Mouse (Mus musculus) NIH3T3 (cell line): ENCODE results near the gene Gfod2.

Source experiments
- DNase-seq: peaks from one replicate; pipeline ENCODE4 v3.0.0-alpha.2; 2012; ENCODE audit warnings: low read depth

The Gfod2 gene

DNA sequence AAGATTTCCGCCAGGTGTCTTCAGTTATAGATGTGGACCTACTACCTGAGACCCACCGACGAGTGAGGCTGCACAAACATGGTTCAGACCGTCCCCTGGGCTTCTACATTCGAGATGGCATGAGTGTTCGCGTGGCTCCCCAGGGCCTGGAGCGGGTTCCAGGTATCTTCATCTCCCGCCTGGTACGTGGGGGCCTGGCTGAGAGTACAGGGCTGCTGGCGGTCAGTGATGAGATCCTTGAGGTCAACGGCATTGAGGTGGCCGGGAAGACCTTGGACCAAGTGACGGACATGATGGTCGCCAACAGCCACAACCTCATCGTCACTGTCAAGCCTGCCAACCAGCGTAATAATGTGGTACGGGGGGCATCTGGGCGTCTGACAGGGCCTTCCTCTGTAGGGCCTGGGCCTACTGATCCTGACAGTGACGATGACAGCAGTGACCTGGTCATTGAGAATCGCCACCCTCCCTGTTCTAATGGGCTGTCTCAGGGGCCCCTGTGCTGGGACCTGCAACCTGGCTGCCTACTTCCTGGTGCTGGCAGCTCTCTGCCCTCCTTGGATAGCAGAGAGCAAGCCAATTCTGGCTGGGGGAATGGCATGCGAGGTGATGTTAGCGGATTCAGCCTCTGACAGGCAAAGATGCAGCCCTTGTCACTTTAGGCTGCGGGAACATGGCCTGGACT lies 55.6 kb downstream of the Gfod2 start:
- no peak for DNase-seq

DNA sequence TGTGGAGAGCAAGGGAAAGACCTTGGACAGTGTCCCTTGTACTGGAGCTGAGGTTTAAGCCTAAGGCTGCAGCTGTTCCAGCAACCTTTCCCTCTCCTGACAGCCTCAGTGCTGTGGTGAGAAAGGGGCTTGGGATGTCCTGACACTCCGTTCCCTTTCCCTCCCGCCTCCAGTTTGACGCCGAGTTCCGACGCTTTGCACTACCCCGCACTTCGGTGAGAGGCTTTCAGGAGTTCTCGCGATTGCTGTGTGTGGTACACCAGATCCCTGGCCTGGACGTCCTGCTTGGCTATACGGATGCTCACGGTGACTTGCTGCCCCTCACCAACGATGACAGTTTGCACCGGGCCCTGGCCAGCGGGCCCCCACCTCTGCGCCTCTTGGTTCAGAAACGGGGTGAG lies 56.5 kb downstream of the Gfod2 start:
- no peak for DNase-seq

DNA sequence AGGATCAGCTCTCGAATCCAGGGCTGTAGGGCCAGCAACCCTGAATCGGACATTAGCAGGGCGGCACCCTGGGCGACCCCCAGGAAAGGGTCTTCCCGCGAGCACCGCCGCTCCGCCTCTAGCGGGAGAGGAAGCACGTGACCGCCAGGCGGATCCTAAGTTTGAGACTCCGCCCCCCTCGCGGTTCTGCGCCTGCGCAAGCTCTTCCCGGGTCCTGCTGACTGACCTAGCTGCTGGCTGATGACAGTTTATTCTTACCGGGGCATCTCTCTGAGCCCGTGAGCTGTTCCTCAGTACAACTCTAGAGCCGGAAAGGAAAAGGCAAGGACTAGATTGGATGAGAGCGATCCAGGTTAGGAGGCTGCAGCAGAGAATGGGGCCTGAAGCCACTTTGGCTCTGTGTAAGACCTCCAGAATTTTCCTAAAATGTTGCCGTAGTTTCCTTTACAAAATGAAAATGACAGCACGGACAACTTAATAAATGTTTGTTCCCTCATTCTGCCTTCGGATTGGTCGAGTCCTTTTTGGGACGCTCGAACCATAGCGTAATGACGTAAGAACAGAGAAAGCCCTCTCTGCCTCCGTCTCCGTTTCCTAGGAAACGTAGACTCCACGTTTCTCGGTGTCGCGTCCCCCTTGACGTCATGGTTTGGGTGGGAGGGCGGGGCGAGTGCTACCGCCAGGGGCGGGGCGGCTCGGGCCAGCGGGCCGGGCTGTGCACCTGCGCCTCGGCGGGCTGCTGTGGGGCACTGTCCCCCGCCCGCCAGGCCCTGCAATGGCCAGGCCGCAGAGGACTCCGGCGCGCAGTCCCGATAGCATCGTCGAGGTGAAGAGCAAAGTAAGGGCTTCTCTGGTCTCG lies 57.3 kb downstream of the Gfod2 start, which contains the start of the genes Acd and Pard6a:
Gene Acd, minus strand, starts transcription at position 137 of the 859 bp plus-strand sequence.
Gene Pard6a, plus strand, starts transcription at position 183 of the 859 bp plus-strand sequence.
- peak; percentile 97 for DNase-seq

GRCm38 (mm10) chr8:105700566-105700965 lies 57.9 kb downstream of the Gfod2 start:
- DNase-seq, result no peak

DNA sequence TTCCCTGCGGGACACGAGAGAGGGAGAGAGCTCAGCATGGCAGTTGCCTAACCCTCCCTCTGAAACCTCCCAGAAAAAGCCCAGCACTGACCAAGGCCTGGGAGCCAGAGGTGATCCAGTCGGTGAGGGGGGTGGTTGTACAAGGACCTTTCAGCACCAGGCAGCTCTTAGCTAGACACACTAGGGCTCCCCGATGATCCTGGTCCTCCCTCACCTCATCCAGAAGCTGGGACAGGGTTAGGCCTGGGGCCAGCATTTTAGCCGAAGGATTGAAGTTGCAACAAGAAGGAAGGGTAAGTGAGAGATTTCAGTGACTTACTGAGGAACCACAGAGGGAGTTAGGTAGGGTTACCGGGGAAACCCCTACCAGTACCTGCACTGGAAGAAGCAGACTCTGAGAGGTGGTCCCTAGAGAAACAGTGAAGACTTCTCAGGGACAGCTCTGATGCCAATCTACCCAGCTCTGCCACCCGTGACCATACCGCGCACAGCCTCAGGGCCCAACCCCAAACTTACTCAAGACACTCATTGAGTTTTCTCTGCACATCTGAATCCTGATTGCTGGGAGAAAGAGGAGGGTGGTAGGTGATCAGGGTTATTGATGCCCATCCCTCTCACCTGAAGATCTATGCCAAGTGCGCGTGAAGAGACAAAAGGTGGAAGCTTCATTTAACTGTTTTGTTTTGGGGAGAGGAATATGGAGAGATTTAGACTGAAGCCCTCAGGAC lies 58.8 kb downstream of the Gfod2 start:
- no peak for DNase-seq

DNA sequence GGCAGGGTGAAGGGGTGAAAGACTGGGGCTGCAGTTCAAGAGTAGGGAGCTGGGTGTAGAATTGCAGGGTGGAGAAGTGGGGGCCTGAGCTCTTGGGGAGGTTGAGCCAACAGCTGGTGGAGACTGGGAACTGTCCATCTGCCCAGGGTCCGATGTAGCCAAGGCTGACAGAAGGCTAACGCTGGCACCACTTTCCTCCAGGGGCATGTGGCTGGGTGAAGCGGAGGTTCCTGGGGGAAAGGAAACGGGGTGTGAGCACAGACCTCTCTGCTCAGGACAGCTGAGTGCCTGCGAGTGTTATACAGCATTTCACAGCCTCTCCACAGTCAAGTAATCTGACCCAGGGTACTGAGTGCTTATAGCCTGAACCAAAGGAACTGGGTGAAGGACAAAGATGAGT lies 59.7 kb downstream of the Gfod2 start:
- no peak for DNase-seq

DNA sequence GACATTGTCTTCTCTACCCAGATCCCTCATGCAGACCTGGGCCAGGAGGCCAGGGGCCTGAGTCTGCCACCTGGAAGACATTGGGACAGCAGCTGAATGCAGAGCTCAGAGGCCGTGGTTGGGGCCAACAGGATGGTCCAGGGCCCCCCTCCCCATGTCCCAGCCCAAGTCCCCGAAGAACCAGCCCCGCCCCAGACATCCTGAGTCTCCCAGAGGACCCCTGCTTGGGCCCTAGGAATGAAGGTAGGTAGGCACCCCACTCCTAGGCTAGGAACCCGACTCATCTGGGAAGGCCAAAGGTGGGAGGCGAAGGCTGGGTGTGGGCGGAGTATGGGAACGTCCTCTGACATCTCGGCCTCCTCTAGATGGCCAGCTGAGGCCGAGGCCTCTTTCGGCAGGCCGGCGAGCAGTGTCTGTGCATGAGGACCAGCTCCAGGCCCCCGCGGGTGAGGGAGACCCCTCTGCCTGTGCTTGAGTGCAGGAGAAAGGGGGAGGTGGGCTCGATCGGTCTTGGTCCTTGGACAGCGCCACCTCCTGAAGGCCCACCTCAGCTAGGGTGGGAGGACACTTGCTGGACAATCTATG lies 61.2 kb downstream of the Gfod2 start:
- no peak for DNase-seq

- DNase-seq, result no peak
Measured at GRCm38 (mm10) chr8:105695080-105695780, 63.2 kb downstream of the Gfod2 start.

DNA sequence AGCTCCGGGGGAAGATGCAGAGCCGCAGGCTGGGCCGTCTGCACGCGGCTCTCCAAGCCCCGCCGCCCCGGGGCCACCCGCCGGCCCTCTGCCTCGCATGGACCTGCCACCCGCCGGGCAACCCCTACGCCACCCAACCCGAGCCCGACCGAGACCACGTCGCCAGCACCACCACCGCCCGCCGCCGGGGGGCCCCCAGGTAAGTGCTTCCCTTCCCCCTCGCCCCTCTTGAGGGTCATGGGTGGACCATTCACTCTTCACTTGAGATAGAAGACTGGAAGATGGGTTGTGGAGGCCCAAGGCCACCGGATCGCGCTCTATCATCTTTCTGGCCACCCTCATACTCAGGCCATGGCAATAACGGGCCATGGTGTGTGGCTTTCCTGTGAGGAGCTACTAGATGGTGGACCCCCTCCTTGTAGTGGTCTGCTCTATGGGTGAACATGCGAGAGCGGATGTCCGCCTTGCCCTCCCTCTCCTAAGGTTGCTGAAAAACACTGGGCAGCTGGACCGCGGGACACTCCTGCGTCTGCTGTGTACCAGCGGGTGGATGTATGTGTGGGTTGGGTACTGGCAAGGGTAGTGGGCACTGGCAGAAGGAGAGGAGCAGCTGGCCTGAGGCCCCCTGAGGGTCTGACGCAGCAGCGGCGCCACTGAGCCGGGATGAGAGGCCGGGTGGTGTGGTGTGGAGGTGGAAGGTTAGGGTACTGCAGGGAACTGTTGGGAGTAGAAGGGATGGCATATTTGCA lies 64.2 kb downstream of the Gfod2 start:
- DNase-seq, result no peak

DNA sequence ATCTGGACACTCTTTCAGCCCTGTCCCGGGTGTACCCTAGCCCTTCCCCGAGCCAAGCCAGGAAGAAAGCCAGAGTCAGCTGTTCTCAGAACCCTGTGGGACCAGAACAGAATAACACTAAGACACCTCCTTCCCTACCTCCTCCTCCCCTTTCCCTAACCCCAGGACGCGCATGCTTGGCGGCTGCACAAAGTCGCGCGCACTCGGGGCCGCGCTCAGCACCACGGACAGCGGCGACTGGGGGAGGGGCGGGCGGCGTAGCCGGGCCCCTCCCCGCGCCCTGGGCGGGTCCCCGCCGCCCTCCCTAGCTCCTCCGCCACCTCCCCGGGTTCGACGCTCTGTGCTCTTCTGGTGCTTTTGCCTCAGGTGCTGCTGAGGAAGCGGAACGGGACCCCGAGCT lies 64.8 kb downstream of the Gfod2 start:
- peak; percentile 52 for DNase-seq

- no peak for DNase-seq
Measured at GRCm38 (mm10) chr8:105692449-105693182, 65.8 kb downstream of the Gfod2 start.

DNA sequence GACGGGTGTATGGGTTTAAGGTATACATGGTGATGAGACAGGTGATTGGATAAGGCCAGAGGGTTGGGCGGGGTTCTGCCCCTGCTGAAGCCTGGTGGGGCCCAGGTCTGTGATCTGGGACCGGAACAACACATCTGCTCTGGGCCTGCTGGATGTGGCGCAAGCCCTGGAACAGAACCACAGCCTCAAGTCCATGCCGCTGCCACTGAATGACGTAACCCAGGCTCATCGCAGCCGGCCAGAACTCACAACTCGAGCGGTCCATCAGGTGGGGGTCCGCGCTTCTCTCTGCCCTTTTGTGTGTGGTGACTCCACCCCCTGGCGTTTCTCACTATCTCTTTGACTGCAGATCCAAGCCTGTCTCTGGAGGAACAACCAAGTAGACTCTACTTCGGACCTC lies 67.5 kb downstream of the Gfod2 start:
- DNase-seq, result no peak

DNA sequence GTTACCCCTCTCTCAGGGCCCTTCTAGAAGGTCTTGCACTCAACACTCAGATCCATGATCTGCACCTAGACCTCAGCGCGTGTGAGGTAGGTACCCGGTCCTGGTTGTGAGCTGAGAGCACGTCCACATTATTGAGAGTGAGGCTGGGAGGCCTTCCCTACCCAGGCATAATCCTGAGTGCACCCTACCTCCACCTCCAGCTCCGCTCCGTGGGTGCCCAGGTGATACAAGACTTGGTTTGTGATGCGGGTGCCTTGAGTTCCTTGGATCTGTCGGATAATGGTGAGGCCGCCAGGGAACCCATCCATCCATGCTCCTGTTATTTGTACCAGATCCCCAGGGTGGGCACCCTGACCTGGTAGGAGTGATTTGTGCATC lies 68.5 kb downstream of the Gfod2 start:
- no peak for DNase-seq

DNA sequence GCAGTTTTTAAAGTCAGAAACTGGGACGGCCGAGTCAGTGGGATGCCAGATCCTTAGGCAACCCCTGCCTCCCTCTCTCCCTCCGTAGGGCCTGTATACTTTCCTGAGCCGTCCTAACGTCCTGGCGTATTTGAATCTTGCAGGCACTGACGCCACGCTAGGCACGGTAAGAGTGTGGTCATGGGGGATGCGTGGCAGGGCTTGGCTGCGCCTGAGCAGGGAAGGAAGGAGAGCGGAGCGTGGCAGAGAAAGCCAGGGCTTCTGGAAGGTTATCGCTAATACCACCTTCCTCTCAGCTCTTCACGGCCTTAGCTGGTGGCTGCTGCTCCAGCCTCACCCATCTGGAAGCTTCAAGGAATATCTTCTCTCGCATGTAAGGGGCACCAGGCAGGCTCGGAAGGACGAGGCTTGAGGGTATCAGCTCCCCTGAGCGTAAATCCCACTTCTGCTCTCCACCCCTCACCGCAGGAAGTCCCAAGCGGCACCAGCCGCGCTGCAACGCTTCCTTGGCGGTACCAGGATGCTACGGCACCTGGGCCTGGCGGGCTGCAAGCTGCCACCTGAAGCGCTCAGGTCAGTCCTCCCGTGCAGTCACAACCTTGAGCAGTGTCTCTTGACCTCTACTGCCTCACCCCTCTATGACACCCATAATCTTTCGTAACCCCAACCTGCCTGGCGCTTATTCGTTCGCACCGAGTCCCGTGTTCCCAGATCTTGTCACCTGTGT lies 69.0 kb downstream of the Gfod2 start:
- no peak for DNase-seq

- no peak for DNase-seq
Measured at GRCm38 (mm10) chr8:105688242-105688752, 70.2 kb downstream of the Gfod2 start.

DNA sequence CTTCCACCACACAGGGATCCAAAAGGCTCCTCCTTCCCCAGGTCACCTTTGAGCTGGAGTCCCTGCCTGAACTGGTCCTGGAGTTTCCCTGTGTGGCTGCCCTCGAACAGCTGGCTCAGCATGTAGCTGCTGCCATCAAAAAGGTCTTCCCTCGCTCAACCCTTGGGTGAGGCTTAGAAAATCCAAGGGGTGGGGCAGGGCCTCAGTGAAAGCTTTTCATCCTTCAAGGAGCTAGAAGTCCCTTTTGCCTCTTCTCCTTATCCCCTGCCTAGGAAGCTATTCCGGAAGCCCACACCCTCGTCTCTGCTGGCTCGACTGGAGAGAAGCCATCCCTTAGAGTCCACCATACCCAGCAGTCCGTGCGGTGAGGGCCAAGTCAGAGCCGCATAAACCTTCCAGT lies 71.0 kb downstream of the Gfod2 start:
- DNase-seq, result no peak

- DNase-seq, result no peak
Measured at GRCm38 (mm10) chr8:105686551-105686950, 71.9 kb downstream of the Gfod2 start.

- peak; percentile 60 for DNase-seq
Measured at GRCm38 (mm10) chr8:105685796-105686308, 72.6 kb downstream of the Gfod2 start, which contains the start of gene Carmil2. Carmil2 (plus strand) TSS chr8:105686274.

DNA sequence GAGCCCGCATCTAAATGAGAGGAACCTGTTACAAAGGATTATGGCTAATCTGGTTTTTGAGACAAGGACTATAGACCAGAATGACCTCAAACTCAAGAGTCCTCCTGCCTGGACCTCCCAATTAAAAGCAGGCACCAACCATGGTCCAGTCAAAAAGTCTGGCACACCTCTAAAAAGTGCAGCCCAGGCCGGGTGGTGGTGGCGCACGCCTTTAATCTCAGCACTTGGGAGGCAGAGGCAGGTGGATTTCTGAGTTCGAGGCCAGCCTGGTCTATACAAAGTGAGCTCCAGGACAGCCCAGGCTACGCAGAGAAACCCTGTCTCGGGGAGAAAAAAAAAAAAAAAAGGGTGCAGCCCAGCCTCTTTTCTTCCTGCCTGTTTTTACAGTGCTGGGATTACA lies 73.1 kb downstream of the Gfod2 start:
- no peak for DNase-seq
